Mouse (Mus musculus) testis, adult 2 months (tissue): ENCODE data around the gene Zfp708.
A peak's percentile ranks its signal among the peaks of the same experiment; 100 is the strongest.

ENCODE experiments used
- CTCF ChIP-seq: fragments of 200-500 bp; IDR thresholded peaks from 2 replicates; pipeline ENCODE4 v1.5.1; 2012; ENCODE audit warnings: low read depth, mild to moderate bottlenecking, inconsistent platforms, low read length, moderate library complexity; ENCODE audit not compliant: control insufficient read depth, insufficient read depth, insufficient replicate concordance
- POLR2A ChIP-seq: fragments of 200-500 bp; IDR thresholded peaks from 2 replicates; pipeline ENCODE4 v1.6.1; 2012; ENCODE audit warnings: low read depth, mild to moderate bottlenecking, inconsistent platforms, low read length, moderate library complexity; ENCODE audit not compliant: control insufficient read depth

DNA sequence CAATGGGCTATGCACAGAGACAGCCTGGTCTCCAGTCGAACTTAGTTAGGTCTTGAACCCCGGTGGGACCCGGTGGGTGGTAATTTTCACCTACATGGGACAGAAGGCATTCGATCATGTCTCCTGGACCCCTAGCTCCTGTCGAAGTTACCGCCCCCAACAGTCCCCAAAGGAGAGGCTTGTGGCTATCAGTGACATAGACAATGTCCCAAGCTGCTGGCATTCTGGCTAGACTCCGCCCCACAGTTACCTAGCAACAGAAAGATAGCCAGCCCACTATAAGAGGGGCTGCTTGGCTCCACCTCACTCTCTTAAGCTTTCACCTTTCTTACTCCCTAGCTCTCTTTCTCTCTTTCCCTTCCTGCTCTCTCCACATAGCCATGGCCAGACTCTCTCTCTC is 35.3 kb downstream of the Zfp708 start:
- TF ChIP-seq POLR2A, result peak; percentile 57; the same call in 1 of the 2 replicates
- TF ChIP-seq CTCF, result no peak
